Mouse (Mus musculus) spleen, postnatal 36 days (tissue): ENCODE results near the gene Dppa3.

Experiments used
- DNase-seq, 2 experiments: peaks; one replicate each; pipeline ENCODE4 v3.0.0; 2022; ENCODE audit warnings: low spot score in 2 of 2, mixed read lengths in 1 of 2

Dppa3 gene

GRCm38 (mm10) chr6:122626110-122626509 lies at the start of gene Dppa3:
Gene Dppa3, plus strand, starts transcription at chr6:122626410.
- DNase-seq, result no peak

DNA sequence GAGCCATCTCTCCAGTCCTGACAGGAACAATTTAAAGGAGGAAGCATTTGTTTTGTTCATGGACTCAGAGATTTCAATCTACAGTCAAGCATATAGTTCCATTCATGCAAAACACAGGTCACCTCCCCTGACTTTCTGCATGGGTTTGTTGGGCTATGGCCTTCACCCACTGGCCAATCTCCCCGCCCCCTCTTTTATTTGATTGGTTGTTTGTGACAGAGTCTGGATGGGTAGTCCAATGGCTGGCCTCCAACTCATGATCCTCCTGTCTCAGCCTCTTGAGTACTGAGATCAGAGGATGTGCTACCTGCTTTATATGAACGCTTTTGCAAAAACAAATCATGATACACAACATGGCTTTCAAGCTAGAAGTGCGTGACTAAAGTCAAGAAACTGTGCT lies 49.2 kb upstream of the Dppa3 start:
- no peak for DNase-seq

DNA sequence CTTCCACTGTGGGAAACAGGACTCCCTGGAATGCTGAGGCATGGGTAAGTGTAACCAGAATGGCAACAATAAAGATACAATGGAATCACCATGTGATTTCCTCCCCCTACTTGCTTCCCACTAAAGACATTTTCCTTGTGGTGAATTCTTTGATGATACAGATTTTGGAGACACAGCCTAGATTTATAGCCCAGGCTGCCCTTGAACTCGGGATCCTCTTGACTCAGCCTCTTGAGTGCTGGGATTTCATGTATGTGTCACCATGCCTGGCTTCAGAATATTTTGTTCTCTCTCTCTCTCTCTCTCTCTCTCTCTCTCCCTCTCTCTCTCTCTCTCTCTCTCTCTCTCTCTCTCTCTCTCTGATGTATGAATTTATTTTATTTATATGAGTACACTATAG lies 47.1 kb upstream of the Dppa3 start:
- DNase-seq, result no peak

- DNase-seq, result no peak
These were observed 35.0 kb upstream of the Dppa3 start for GRCm38 (mm10) chr6:122591027-122591758.

DNA sequence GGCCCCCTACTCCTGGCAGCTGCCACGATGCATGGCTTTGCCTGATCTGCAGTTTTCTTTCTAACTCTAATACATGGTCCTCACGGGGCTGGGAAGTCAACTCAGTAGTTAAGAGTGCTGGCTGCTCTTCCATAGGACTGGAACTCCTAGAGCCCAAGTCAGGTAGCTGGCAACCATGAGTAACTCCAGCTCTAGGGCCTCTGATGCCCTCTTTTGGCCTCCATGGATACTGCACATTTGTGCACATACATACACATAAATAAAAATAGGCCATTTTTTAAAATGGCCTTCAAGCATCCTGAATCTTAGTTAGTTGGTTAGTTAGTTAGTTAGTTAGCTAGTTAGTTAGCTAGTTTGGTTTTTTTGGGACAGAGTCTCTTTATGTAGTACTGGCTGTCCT lies 33.3 kb upstream of the Dppa3 start:
- DNase-seq, result no peak

DNA sequence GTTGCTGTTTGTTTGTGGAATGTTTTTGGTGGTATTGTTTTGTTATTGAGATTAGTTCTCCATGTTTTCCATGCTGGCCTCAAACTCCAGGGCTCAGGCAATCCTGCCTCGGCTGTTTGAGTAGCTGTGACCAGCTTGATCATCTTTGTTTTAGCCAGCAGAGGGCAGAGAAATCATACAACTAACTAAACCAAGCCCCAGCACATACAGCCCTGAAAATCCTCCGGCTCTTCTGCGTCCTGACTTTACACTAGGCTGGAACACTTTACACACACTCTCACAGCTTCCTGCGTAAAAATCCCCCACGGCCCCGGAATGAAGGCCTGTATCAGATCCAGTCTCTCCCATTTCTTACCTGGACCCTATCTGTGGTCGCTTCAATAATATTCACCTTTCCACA lies 30.6 kb upstream of the Dppa3 start:
- peak; percentile 26 to 54 for DNase-seq

DNA sequence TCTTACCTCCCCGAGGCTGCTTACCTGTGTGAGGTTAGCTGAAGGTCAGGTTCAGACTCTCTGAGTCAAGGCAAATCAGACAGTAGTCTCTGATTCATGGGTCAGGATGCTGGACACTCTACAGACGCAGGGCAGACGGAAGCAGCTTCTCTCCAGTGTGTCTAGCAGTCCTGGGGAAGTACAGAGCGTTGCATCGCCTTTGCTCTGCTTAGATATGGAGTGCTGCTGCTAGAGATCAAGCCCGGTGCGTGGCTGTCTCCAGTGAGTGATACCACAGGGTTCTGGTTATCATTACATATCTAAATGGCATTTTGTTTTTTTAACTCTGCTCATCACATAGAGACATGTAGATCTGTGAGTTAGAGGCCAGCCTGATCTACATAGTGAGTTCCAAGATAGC lies 29.6 kb upstream of the Dppa3 start:
- peak; percentile 22 to 44 for DNase-seq

DNA sequence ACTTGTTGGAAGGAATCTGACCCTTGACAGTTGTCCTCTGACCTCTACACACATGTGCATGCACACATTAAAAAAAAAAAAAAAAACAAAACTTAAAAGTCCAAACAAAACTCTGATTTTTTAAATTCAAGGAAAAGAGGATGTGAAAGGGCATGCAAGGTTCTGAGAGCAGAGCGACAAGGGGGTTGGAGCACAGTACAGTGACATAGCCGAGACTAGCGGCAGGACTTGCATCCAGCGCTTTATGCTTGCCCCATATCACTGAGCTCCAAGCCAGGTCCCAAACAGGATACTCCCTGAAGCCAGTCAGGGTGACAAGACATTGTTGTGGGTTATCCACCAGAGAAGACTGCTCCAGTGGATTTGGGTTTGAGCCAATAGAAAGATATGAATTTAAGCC lies 28.2 kb upstream of the Dppa3 start:
- peak; percentile 16 to 31 for DNase-seq

DNA sequence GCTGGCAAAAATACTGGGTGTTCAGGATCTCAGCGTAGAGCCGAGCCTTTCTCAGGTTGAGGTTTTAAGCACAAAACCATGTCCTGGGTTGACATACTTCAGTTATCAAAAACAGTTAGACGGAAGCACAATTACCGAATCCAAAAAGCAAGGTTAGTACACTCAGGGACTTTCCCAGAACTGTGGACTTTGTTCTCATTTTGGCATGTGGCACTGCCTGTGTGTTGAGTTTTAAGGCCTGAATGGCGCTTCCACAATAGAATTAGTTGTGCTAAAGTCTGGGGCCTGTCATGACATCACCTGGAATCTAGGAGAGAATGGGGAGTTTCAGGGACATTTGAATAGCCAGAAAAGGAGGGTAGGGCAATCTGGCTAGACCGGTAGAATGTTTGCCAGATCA lies 27.8 kb upstream of the Dppa3 start:
- DNase-seq, result peak; percentile 40 to 51

- peak; percentile 27 to 35 for DNase-seq
These were observed 27.0 kb upstream of the Dppa3 start for GRCm38 (mm10) chr6:122599054-122599737.

GRCm38 (mm10) chr6:122600066-122600646 lies 26.1 kb upstream of the Dppa3 start:
- no peak for DNase-seq

GRCm38 (mm10) chr6:122601031-122601430 lies 25.2 kb upstream of the Dppa3 start:
- DNase-seq, result no peak

DNA sequence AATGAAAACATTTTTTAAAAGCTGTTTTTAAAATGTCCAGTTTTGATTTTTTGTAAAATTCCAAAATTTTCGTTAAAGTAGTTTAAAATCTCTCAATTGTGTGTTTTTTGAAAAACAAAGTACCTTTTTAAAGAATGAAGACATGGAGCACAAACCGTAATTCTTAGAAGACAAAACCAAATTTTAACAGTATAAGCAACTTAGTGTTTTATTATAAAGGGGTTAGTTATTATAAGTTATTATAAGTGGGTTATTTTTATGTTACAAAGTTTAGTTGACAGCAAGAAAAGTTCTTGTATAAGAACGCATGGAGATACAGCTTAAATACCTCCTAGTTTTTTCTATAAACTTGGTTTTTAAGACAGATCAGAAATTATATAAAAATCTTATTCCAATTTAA lies 24.6 kb upstream of the Dppa3 start:
- DNase-seq, result no peak

- DNase-seq, result peak; percentile 90 to 91
These were observed 23.8 kb upstream of the Dppa3 start, which contains the start of gene Apobec1 for GRCm38 (mm10) chr6:122602242-122602991. Gene Apobec1, minus strand, starts transcription at chr6:122602444.

DNA sequence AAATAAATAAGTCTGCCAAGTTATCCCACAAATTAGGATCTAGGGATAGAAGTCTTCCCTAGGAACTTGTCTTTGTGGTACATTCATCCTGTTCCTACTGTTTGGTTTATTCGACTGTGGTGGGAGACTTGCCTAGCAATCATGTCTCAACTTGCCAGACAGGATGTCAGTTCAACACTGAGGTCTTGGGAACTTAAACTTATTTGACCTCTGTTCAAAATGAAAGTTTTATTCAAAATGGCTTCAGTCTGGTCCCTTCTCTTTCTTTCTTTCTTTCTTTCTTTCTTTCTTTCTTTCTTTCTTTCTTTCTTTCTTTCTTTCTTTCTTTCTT lies 23.3 kb upstream of the Dppa3 start:
- DNase-seq, result no peak

DNA sequence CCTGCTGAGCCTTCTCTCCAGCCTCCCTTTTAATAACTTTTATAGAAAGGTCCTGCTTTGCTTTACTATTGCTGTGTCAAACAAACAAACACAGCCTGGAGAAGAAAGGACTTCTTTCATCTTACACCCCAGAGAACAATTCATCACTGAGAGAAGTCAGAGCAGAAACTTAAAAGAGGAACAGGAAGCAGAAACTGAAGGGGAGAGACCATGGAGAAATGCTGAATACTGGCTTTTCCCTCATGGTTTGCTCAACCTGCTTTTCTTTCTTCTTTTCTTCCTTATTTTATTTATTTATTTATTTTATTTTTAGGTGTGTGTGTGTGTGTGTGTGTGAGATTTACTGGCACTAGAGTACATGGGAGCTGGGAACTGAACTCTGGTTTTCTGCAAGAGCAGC lies 21.9 kb upstream of the Dppa3 start:
- DNase-seq, result peak in 1 of 2 experiments; percentile 29

- peak; percentile 32 to 38 for DNase-seq
These were observed 20.7 kb upstream of the Dppa3 start for GRCm38 (mm10) chr6:122605483-122605882.

DNA sequence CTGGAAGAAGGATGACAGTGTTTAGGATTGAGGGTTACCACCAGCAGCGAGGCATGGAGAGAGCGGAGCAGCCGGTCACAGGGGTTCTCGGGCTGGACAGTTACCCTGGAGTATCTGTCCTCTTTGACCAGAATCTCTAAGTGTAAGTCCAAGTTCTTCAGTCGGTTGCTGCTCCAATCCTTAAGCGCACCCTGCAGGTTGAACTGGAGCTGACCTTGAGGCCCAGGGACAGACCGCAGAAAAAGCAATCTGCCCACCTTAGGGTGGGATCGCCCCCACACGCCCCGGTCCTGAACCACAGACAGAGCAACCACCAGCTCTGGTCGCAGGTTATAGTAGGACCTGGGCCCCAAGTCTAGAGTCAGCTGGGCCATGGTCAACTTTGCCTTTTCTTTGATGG lies 19.5 kb upstream of the Dppa3 start:
- no peak for DNase-seq

DNA sequence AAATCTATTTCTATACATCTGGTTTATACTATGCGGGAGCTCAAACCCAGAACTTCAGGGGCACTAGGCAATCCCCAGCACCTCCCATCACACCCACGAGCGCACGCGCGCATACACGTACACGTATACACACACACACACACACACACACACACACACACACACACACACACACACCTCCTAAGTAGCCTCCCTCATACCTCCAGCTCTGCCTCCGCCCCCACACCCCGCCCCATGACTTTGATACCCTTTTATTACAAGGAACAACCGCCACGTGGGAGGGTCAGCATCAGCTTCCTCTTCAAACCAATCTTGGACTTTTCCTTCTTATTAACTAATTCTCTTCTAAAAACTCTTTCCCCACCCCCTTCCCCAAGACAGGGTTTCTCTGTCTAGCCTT lies 18.5 kb upstream of the Dppa3 start:
- no peak for DNase-seq

- no peak for DNase-seq
These were observed 17.5 kb upstream of the Dppa3 start for GRCm38 (mm10) chr6:122608434-122609376.

DNA sequence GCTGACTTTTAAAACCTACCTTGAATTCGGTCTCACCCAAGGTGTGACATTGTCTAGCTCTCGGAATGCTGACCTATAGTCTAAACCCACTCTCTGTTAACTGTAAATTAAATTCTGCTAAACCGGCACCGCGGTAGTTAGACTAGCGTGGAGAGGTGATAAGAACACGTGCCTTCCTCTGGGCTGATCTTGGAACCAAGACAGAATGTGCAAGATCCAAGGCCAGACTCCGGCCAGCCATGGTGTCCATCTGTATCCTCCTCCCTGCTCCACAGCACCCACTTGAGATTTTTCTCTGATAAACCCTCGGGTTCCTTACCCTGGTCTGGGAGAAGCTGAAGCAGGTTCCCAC lies 16.9 kb upstream of the Dppa3 start:
- no peak for DNase-seq
